Mouse (Mus musculus): ENCODE data around the gene Btbd19. TPM values are rescaled to one million over a fixed set of nuclear protein-coding genes. Genes with fewer than 3 reads are reported as not detected.

Gene Btbd19
- total and polyA plus RNA-seq, 2 experiments: 0.74 to 1.8 TPM

- peaks cover 38% of the 10 kb centered on the region for H3K36me3 ChIP-seq (ENCODE audit: control insufficient read depth, insufficient read depth, low read length)
- H3K27ac ChIP-seq (replicated peaks; ENCODE audit: insufficient read depth, low read depth, low read length): peak overlapping the region; percentile 50
- peak overlapping the region; percentile 86 for H3K4me3 ChIP-seq (ENCODE audit: insufficient read depth, low read depth, low read length)
- peaks cover 5% of the 10 kb centered on the region; the same call in 1 of the 2 replicates for H3K4me1 ChIP-seq (ENCODE audit: control insufficient read depth, insufficient read depth, low read length)
- WGBS: 3% methylated on average over 44 of the region's 44 CpGs
- TF ChIP-seq CTCF (IDR thresholded peaks at IDR 0.05; ENCODE audit: low read depth, low read length) (no peak), POLR2A (IDR thresholded peaks at IDR 0.05; ENCODE audit: extremely low read depth, insufficient read depth, low read length) (no peak)
- H3K27me3 ChIP-seq (ENCODE audit: control insufficient read depth, insufficient read depth, low read length): no peaks in the 10 kb centered on the region
- H3K79me2 ChIP-seq (ENCODE audit: control insufficient read depth, insufficient read depth, low read length): peaks cover 8% of the 10 kb centered on the region; the same call in 1 of the 2 replicates
- DNase-seq (ENCODE audit: extremely low read depth, low read depth, low spot score): no peak
- peak overlapping the region; percentile 94 for H3K9ac ChIP-seq (ENCODE audit: low read depth, low read length)
Observed at GRCm38 (mm10) chr4:117155020-117155791, 29.7 kb upstream of the Btbd19 start.

- no peak for DNase-seq (ENCODE audit: extremely low read depth, low read depth, low spot score)
- TF ChIP-seq CTCF (IDR thresholded peaks at IDR 0.05; ENCODE audit: low read depth, low read length): no peak
- no peak for TF ChIP-seq POLR2A (IDR thresholded peaks at IDR 0.05; ENCODE audit: extremely low read depth, insufficient read depth, low read length)
- H3K4me1 ChIP-seq (ENCODE audit: control insufficient read depth, insufficient read depth, low read length): peaks cover 5% of the 10 kb centered on the region; the same call in 1 of the 2 replicates
- peaks cover 39% of the 10 kb centered on the region for H3K36me3 ChIP-seq (ENCODE audit: control insufficient read depth, insufficient read depth, low read length)
- WGBS: 64% methylated on average over 5 of the region's 5 CpGs
- no peaks in the 10 kb centered on the region for H3K27me3 ChIP-seq (ENCODE audit: control insufficient read depth, insufficient read depth, low read length)
- H3K9ac ChIP-seq (ENCODE audit: low read depth, low read length): no peak overlapping the region
- peaks cover 8% of the 10 kb centered on the region; the same call in 1 of the 2 replicates for H3K79me2 ChIP-seq (ENCODE audit: control insufficient read depth, insufficient read depth, low read length)
- no peak overlapping the region for H3K27ac ChIP-seq (replicated peaks; ENCODE audit: insufficient read depth, low read depth, low read length)
- H3K4me3 ChIP-seq (ENCODE audit: insufficient read depth, low read depth, low read length): no peak overlapping the region
Observed at GRCm38 (mm10) chr4:117152714-117153113, 27.2 kb upstream of the Btbd19 start.

- no peak overlapping the region for H3K27ac ChIP-seq (replicated peaks; ENCODE audit: insufficient read depth, low read depth, low read length)
- no peak for DNase-seq (ENCODE audit: extremely low read depth, low read depth, low spot score)
- H3K36me3 ChIP-seq (ENCODE audit: control insufficient read depth, insufficient read depth, low read length): peaks cover 39% of the 10 kb centered on the region
- TF ChIP-seq POLR2A (IDR thresholded peaks at IDR 0.05; ENCODE audit: extremely low read depth, insufficient read depth, low read length) (no peak), CTCF (IDR thresholded peaks at IDR 0.05; ENCODE audit: low read depth, low read length) (no peak)
- H3K79me2 ChIP-seq (ENCODE audit: control insufficient read depth, insufficient read depth, low read length): peaks cover 8% of the 10 kb centered on the region; the same call in 1 of the 2 replicates
- H3K27me3 ChIP-seq (ENCODE audit: control insufficient read depth, insufficient read depth, low read length): no peaks in the 10 kb centered on the region
- no peak overlapping the region for H3K9ac ChIP-seq (ENCODE audit: low read depth, low read length)
- 70% methylated on average over 1 of the region's 1 CpGs for WGBS
- H3K4me3 ChIP-seq (ENCODE audit: insufficient read depth, low read depth, low read length): no peak overlapping the region
- peaks cover 5% of the 10 kb centered on the region; the same call in 1 of the 2 replicates for H3K4me1 ChIP-seq (ENCODE audit: control insufficient read depth, insufficient read depth, low read length)
Observed at GRCm38 (mm10) chr4:117151416-117151815, 25.9 kb upstream of the Btbd19 start.

- H3K27me3 ChIP-seq (ENCODE audit: control insufficient read depth, insufficient read depth, low read length): no peaks in the 10 kb centered on the region
- peaks cover 3% of the 10 kb centered on the region; the same call in 1 of the 2 replicates for H3K79me2 ChIP-seq (ENCODE audit: control insufficient read depth, insufficient read depth, low read length)
- no peak overlapping the region for H3K27ac ChIP-seq (replicated peaks; ENCODE audit: insufficient read depth, low read depth, low read length)
- no peak overlapping the region for H3K4me3 ChIP-seq (ENCODE audit: insufficient read depth, low read depth, low read length)
- WGBS: 95% methylated on average over 6 of the region's 6 CpGs
- DNase-seq (ENCODE audit: extremely low read depth, low read depth, low spot score): no peak
- H3K9ac ChIP-seq (ENCODE audit: low read depth, low read length): no peak overlapping the region
- H3K36me3 ChIP-seq (ENCODE audit: control insufficient read depth, insufficient read depth, low read length): peaks cover 39% of the 10 kb centered on the region
- peaks cover 5% of the 10 kb centered on the region; the same call in 1 of the 2 replicates for H3K4me1 ChIP-seq (ENCODE audit: control insufficient read depth, insufficient read depth, low read length)
- TF ChIP-seq POLR2A (IDR thresholded peaks at IDR 0.05; ENCODE audit: extremely low read depth, insufficient read depth, low read length) (no peak), CTCF (IDR thresholded peaks at IDR 0.05; ENCODE audit: low read depth, low read length) (no peak)
Observed at GRCm38 (mm10) chr4:117150212-117150733, 24.7 kb upstream of the Btbd19 start.

- 85% methylated on average over 6 of the region's 6 CpGs for WGBS
- Histone ChIP-seq H3K27me3 (ENCODE audit: control insufficient read depth, insufficient read depth, low read length) (no peaks in the 10 kb centered on the region), H3K79me2 (ENCODE audit: control insufficient read depth, insufficient read depth, low read length) (no peaks in the 10 kb centered on the region), H3K27ac (replicated peaks; ENCODE audit: insufficient read depth, low read depth, low read length) (no peak overlapping the region), H3K4me3 (ENCODE audit: insufficient read depth, low read depth, low read length) (no peak overlapping the region), H3K9ac (ENCODE audit: low read depth, low read length) (no peak overlapping the region), H3K4me1 (ENCODE audit: control insufficient read depth, insufficient read depth, low read length) (no peaks in the 10 kb centered on the region; the same call in 1 of the 2 replicates), H3K36me3 (ENCODE audit: control insufficient read depth, insufficient read depth, low read length) (peaks cover 39% of the 10 kb centered on the region)
- no peak for DNase-seq (ENCODE audit: extremely low read depth, low read depth, low spot score)
- TF ChIP-seq CTCF (IDR thresholded peaks at IDR 0.05; ENCODE audit: low read depth, low read length): no peak
- TF ChIP-seq POLR2A (IDR thresholded peaks at IDR 0.05; ENCODE audit: extremely low read depth, insufficient read depth, low read length): no peak
Observed at GRCm38 (mm10) chr4:117149291-117150211, 24.0 kb upstream of the Btbd19 start.
